Mouse (Mus musculus): ENCODE measurements around the gene Ptpre. TPM values are rescaled to one million over a fixed set of nuclear protein-coding genes. Genes with fewer than 3 reads are reported as not detected.

The Ptpre gene
- polyA plus RNA-seq, 1 experiment = 6.5 TPM

- no peak for DNase-seq (ENCODE audit: low spot score)
These were observed 41.5 kb downstream of the Ptpre start for GRCm38 (mm10) chr7:135578715-135579325.

DNA sequence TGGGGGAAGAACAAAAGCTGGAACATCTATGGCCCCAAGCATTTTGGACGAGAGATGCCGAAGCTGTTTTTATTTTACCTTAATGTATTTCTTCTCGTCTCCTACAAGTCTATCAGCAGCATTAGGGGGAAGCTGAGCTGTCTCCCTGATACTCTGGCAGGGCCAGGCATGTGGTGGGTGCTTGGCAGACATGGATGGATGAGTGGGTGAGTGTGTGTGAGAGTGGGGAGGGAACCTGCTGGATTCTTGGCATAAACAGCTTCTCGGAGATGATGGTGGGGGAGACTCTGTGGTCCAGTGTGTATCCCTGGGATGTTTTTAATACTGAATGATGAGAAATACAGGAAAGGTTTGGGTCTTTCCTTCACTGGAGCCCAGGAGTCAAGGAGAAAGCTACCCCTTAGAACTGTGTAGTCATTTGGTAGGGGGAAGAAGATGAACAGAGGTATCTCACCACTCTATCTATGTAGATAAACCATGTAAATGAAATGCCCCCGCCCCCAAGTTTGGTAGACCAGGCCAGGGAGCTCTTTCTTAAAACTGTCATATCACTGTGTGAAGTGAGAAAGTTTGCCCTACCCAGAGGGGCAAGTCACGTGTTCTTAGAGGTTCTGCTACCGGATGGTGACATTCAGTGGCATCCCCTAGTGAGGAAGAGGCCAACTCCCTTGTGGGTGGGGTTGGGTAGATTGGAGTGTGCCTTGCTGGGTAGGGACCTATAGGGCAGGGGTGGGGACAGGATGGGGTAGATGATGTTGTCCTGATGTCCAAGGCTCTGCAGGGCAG is 43.2 kb downstream of the Ptpre start:
- no peak for DNase-seq (ENCODE audit: low spot score)

DNA sequence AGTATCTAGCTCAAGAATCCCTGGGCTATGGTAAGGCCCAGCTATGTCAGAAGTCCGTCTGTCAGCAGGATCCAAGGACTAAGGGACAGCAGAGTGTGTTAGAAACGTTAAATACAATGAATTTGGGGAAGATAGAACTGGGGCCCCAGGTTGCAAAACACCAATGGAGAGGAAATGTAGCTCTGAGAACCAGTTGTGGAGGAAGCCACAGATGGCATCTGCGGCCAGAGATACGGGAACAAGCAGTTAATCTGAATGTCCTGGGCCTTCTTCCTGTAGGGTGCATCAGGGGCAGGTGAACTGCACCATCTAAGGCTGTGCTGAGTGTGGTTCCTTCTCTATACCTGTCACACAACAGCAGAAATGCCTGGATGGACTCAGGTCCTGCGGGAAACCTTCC is 43.8 kb downstream of the Ptpre start:
- DNase-seq (ENCODE audit: low spot score) = no peak

DNA sequence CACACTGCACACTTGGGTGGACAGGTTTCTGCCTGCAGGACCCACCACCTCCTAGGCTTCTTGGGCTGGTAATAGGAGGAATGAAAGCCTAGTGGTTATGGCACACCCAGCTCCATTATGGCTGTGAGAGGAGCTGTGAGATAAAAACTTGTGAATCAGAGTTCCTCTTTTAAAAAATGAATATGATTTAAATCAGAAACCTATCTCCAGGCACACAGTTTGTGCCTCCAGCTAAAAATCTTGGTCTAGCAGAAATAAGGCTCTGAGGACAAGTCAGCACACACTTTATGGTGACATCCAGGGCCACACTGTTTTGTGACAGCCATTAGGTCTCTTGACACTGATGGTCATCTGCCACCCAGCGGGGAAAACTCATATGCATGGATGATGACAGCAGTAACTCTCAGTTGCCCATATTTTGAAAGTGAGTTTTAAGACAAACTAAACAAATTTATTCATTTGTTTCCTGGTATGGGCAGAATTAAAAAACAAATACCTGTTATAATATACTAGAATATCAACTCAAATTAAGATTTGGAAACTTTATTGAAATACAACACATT is 47.9 kb downstream of the Ptpre start:
- no peak for DNase-seq (ENCODE audit: low spot score)

GRCm38 (mm10) chr7:135586402-135586801 is 49.1 kb downstream of the Ptpre start:
- no peak for DNase-seq (ENCODE audit: low spot score)

DNA sequence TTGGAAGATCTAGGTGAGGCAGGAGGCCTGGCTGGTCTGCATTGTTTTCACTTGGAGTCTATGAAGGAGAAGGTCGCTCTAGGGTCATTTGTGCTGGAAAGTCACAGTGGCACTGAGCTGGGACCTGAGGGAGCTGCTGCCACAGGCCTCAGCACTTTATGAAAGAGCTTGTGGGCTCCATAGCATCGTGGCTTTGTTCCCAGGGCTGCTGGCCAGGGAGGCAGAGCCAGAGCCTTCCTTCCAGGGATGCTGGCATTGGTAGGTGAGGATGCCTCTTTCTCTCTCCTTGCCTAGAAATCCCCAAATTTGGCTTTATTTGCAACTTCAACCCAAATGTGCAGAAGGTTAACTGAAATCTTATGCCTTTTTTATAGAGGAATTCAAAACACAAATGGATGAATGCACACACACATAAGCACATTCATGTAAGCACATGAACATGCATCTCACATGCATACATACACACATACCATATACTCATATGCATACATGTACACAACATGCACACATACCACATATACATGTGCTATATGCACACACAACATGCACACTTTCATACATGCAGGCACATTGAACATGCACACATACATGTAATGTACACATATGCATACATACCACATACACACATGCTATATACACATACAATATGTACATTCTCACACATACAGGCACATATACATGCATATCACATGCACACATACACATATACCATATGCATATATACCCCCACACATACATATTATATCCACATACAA is 50.7 kb downstream of the Ptpre start:
- no peak for DNase-seq (ENCODE audit: low spot score)

DNA sequence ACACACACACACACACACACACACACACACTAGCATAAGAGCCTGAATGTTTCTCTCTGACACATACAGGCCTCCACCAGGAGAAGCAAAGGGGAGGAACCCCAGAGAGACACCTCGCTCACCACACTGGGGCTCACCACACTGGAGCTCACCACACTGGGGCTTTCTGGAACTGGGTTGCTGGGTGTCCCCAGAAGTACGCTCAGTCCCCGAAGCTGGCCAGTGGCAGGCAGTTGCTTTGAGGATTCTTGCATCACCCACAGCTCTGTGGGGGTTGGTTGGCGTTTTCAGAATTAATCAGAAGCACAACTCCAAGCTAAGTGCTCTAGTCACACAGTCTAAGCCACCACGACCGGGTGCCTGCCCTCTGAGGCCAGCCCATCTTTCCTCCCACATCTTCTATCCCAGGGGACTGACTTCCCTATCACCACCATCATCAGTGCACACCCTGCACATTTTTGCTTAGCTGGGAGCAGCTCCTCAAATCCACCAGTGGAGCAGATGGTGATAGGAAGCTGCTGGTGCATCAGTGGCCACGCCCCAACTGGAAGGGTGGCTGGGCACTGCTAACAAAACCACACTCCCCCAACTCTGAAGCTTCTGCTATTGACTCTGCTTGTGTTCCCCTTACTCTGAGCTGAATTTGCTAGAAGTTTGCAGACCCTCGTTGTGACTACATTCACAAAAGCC is 51.5 kb downstream of the Ptpre start:
- no peak for DNase-seq (ENCODE audit: low spot score)

DNA sequence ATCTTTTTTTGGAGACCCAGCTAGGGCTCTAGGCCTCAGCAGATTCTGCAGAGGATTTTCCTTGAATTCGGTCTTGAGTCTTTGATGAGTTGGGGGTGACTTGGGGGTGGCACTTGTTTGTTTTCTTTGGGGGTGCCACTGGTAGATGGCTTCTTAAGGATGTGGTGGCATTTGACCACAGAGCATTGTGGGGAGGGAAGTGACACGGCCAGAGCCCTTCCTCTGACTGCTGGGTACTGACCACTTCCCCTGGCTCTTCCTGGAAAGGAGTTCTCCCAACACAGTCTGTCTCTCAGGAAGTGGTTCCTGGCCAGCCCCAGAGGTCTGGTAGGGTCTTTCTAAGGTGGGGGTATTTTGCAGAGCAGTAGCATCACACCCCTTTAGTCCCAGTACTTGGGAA is 54.2 kb downstream of the Ptpre start:
- DNase-seq (ENCODE audit: low spot score) = no peak

DNA sequence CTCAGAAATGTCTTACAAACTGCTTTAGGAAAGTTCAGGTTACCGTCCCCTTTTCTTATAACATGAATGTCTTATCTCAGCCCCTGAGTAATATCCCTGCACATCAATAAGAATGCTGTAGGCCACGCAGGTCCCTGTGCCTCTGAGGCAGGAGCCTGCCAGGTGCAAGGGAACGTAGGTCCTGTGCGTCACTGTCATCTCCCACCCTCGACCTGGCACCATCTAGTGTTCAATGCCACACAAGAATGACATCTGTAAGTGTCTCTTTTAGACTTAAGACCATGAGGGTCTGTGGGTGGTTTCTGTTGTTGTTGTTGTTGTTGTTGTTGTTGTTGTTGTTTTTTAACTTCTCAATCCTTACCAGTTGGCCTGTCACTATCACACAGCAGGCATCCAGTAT is 56.0 kb downstream of the Ptpre start:
- no peak for DNase-seq (ENCODE audit: low spot score)

- DNase-seq (ENCODE audit: low spot score) = no peak
These were observed 56.5 kb downstream of the Ptpre start for GRCm38 (mm10) chr7:135593825-135594224.

- no peak for DNase-seq (ENCODE audit: low spot score)
These were observed 57.4 kb downstream of the Ptpre start for GRCm38 (mm10) chr7:135594676-135595075.

DNA sequence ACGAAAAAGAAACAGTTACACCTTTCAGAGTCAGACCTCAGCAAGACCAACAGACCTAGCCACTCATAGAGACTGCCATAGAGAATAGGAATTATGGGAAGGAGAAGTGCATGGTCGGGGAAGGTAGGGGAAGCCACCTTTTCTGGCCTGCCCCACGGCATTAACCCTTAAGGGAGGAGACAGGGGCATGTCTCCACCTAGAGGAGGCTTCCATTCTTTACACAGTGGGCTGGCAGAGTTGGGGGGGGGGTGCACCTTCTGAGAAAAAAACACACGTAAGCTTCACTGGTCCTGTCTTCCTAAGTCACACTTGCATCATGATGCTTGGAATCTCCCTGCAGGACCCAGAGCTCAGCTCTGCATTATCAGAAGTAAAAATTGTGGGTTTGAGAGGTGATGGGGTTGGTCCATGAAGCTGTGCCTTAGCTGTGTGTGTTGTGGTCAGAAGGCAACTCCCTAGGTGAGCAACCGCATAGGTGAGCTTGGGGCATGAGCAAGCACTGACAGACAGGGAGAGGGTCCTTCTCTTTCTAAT is 58.4 kb downstream of the Ptpre start:
- no peak for DNase-seq (ENCODE audit: low spot score)

DNA sequence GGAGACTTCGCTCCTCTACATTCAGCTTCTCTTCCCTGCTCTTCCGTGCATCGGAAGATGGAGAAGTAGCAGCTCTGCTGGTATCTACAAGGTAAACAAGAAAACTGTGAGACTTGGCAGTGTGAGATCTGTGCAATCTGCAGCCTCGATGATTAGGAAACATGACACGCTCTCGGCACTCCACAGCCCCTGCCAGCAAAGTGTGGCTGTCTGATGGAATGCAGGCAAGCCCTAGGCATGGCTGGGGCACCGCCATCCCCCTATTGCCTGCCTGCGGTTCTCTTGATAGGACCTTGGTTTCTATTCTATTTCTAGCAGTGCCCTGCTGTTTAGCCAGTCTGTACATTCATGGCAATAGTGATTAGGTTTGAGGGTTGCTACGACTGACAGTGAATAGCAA is 59.7 kb downstream of the Ptpre start:
- no peak for DNase-seq (ENCODE audit: low spot score)

GRCm38 (mm10) chr7:135597604-135598289 is 60.5 kb downstream of the Ptpre start:
- no peak for DNase-seq (ENCODE audit: low spot score)

- DNase-seq (ENCODE audit: low spot score) = no peak
These were observed 61.1 kb downstream of the Ptpre start for GRCm38 (mm10) chr7:135598303-135598855.

- DNase-seq (ENCODE audit: low spot score) = no peak
These were observed 62.8 kb downstream of the Ptpre start for GRCm38 (mm10) chr7:135600076-135600475.

DNA sequence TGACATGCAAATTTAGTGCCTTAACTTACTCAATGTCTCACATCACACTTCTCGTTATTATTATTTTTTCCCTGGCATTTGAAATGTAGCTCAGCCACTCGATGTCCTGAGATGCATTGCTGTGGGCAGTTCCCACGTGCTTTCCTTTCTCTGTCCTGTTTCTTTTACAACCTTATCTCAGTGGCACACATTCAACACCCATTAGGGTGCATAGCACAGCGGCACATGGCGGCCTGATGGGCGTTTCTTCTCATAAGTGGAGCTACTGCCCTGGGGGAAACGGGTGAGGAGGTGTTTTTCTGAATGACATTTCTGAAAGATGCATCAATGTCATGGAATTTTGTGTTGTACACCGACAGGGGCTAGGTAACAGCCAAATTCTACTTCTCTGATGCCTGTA is 64.3 kb downstream of the Ptpre start:
- no peak for DNase-seq (ENCODE audit: low spot score)

DNA sequence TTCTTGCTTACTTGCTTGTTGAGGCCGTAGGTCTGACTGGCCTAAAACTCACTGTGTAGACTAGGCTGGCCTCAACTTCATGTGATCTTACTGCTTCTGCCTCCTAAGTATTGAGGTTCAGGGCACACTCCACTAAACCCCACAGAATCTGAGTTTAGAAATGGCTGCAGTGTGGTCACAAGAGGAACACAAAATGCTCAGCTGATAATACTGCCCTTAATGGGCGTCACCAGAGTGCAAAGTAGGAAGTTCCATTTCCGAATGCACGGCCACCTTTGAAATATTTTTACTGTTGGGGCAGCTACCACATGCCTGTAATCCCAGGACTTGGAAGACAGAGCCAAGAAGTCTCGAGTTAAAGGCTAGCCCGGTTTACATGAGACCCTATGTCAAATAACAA is 65.0 kb downstream of the Ptpre start:
- no peak for DNase-seq (ENCODE audit: low spot score)

DNA sequence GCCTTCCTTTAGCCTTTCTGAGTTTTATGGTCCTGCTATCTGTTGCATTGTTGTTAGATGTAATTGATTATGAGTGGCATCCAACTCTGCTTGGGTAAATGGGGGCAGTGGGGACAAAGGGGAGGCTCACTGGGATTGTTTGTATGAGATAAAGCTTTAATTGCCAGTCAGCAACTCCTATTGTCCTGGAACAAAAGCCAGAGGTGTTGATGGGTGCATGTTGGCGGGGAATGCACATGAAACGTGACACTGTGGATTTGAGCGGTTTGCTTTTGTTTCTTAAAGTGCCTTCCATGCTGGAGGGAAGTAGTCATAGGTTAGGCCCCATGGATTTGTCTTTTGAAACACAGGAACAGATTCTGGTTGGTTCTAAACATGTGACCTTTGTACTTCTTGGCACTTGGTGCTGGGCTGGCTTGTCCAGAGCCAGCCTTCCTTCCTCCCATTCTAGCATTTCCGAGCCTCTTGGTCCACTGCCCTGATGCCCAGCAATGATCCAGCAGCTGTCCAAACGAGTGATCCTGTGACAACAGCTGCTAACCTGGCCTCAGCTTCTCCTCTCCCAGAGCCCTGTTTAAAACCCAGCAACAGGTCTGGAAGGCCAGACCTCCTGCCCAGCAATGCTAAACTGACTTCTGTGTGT is 65.7 kb downstream of the Ptpre start:
- no peak for DNase-seq (ENCODE audit: low spot score)

All from urinary bladder, adult 2 months (tissue).